Mouse (Mus musculus) mouse trophoblast stem cell (cell line): ENCODE results near the gene Lsm7.
"Not testable (repeated sequence)": the region's sequence is repeated elsewhere in the genome, so short reads cannot be mapped to it uniquely, and the experiment has no call there.

ENCODE experiments used
- in situ Hi-C, 2 experiments: fragments of 300-500 bp; cut with MseI, MboI; formaldehyde crosslinking; loops; 2 replicates in 1 of 2; 3 replicates in 1 of 2; pipeline ENCODE4 v1.15.1; 2025

Gene Lsm7

DNA sequence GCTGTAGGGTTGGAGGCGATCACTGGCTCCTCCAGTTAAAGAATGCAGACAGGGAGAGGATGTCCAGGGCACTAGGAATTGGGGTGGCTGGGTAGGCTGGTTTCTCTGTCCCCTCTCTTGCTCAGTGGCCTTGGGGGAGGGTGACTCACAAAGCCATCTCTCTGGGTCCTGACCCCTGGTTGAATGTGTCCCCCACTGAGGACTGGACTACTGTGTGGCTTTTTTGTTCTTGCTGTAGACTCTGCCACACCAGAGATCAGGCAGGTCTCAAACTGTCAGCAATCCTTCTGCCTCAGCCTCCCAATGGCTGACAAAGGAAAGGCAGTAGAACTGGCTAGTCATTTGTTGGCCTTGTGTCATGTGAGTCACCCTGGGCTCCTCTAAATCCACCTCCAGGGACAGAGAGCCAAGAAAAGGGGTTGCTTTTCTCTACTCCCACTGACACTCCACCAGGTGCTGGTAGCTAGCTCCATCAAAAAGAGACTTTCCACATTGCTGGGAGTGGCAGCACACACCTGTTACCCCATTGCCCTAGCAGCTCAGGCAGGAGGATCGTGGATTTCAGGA lies 16.6 kb downstream of the Lsm7 start:
- in situ Hi-C loops: no loop called here

DNA sequence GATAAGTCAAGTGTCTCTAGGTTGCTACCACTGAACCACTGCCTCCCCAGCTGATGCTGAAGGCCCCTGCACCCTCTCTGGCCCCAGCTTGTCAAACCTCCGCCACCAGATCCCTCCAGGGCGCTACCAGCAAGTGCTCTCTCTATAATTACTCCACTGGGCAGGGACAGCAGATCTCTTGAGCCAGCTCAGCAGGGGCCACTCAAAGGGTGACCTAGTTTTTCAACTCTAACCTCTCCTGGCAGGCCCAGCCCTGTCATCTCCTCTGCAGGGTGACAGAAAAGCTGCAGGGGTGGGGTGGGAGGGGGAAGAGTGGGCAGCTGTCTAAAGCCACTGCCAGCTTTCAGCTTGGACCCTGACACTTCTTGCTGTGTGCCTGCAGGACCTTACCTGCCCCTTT lies 17.2 kb downstream of the Lsm7 start:
- in situ Hi-C loops: no loop called here

DNA sequence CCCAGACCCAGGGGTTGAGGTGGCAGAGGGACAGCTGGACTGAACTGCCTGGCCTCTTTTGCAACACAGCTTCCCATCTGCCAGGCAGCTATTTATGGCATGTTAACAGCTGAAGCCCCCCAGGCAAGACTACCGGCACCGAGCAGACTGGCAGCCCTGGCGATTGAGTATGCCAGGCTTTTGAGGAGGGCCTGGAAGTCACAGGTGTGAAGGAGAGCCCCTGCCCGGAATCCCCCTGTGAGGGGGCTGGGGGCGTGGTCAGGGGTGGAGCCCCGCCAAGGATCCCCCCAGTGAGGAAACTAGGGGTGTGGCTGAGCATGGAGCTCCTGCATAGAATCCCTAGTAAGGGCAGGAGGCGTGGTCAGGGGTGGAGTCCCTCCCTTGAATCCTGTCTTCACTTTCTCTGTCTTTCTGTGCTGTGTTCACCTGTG lies 18.0 kb downstream of the Lsm7 start:
- in situ Hi-C loops: no loop called here

DNA sequence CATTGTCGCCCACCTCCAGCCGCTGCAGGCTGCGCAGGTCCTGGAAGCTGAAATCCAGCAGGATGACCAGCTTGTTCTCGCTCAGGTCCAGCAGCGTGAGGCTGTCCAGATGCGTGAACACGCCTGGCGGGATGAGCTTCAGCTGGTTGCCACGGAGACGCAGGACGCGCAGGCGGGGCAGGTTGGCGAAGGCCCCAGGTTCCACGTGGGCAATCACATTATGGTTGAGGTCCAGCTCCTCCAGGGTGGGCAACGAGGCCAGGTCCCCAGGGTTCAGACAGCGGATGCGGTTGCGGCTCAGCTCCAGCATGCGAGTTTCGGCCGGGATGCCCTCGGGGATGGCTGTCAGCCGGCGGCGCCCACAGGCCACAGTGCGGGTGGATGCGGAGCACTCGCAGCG lies 19.4 kb downstream of the Lsm7 start:
- in situ Hi-C loops: no loop called here

DNA sequence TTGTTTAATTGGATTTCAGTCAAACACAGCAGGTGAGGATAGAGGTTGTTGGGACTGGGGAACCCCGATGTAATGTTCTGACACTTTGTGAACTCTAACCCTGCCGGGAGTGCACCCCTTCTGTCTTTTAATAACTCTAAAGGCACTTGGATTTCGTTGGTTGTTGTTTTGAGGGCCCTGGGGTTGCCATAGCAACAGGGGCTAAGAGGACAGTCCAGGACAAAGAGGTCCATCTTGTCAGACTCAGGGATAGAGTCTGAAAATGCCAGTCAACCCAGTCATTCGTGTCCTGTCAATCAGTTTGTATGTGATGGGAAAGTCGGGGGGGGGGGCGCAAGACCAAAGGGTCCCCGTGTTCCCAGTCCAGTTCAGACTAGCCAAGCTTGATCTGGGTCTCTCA lies 22.2 kb downstream of the Lsm7 start:
- in situ Hi-C loops: no loop called here

DNA sequence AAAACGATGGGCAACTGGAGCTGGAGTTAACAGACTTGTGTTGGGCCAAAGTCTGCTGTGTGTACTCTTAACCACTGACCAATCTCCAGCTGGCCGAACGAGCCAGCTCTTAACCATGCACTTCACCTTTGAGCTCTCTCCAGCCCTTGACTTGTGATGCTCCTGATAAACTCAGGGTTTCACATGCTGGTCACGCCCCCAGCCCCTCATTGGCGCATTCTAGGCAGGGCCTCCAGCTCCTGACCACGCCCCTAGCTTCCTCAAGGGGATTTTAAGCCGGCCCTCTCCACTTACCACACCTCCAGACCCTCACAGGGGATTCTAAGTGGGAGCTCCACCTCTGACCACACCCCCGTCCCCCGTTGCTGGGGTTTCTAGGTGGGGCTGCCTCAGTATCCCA lies 23.9 kb downstream of the Lsm7 start:
- in situ Hi-C loops: no loop called here

DNA sequence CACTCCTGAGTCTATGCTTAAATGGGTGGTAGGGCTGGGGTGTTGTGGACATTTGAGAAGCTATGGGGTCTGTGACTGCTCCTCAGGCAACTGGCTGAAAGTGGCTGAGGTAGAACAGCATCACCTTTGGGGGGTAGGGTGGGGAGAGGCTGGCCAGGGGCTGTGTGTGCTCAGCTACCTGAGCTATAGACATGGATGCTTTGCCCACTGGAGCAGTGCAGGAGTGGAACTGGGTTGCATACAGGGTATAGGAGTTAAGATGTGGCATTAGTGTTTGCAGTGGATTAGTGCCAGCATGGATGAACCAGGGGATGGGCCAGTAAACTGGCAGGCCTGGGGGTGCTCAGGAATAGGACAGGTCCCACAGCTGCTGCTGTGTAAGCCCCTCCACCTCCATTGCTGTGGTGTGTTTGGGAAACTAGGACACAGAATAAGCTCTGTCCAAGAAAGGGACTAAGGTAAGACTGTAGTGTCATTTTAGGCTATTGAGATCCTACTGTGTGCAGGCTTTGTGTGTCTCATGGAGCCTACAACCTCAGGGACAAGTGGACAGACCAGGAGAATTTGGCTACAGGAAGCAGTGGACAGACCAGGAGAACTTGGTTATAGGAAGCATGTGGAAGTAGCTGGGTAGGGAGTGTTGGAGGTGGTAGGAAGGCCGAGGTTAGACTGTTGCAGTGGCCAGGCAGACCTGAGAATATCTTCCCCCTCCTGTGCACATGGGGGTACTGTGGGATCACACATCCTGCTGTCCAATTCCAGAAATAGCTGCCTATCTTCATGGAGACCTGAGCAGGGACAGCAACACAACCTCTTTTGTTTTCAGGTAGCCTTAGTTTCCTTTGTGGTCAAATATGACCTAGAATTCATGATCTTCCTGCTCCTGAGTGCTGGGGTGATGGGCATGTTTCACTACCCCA lies 25.4 kb downstream of the Lsm7 start:
- in situ Hi-C loops: loop anchor here in 1 of 2 experiments (5.0 kb wide), 1 partner anchor 48 kb away; no protein-coding TSS in a partner anchor

DNA sequence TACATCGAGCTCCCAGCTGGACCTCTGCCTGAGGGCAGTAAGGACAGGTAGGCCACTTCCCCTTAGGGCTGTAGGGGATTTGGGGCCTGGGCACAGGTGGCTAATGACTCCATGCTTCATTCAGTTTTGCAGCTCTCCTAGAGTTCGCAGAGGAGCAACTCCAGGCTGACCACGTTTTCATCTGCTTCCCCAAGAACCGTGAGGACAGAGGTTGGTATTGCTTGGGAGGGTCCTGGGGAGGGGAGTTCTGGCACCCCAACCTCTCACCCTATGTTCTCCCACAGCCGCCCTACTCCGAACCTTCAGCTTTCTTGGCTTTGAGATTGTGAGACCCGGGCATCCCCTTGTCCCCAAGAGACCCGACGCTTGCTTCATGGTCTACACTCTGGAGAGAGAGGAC lies 26.4 kb downstream of the Lsm7 start:
- in situ Hi-C loops: loop anchor here in 1 of 2 experiments (5.0 kb wide), 1 partner anchor 49 kb away; no protein-coding TSS in a partner anchor

DNA sequence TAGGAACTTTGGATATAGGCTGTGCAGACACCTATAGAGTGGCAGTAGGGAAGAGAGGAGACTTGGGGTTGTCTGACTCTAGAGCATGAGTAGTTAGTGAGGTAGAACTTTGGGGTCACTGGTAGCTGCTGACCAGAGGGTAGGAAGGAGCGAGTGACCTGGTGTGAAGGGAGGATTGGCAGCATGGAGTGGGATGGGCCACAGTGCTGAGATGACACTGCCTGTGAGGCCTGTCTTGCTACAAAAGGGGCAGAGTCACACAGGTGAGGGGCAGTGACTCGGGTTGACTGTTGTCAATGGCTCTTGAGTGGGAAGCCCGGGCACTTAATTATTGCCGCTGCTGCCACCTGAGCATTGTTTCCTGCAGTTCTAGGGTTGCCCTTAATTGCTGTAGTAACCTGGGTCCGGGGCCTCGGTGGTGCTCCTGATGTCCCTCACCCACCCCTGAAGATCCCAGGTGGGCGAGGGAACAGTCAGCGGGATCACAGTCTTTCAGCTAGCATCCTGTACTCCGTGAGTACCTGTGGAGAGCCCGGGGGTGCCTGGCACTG lies 27.1 kb downstream of the Lsm7 start:
- in situ Hi-C loops: loop anchor here in 1 of 2 experiments (5.0 kb wide), 1 partner anchor 49 kb away; no protein-coding TSS in a partner anchor

DNA sequence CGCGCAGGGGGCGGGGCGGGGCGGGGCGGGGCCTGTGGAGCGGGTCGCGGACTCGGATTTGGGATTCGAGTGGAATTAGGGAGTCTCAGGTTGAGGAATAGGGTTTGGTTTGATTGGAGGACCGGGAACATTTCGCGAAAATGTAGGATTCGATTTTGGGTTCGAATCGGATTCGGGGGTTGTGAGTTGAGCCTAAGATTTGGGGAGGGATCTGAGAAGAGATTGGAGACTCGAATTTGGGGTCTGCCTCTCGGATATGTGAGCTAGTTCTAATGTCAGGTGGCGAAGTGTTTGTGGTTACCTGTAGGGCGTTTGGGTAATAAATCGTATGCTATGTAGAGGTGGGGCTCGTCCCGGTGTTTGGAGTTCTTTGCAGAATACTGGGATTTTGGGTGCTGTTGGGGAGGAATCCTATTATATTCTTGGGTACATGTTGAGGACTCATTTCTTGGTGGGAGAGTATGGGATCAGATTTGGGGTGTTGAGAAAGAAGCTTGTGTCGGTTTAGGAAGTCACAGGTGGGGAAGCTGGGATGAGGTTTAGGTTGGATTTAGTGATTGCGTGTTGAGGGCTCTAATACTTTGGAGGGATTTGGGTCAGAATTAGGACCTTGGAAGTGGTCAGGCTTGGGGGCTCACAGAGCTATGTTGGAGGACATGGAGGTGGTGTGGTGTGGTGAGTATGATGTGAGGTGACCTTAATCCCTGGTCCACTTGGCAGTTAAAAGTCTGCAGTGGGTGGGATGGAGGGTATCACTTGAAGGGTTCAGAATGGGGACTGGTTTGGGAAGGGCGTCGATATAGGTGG lies 27.7 kb downstream of the Lsm7 start:
- in situ Hi-C loops: loop anchor here in 1 of 2 experiments (5.0 kb wide), 1 partner anchor 50 kb away; no protein-coding TSS in a partner anchor

DNA sequence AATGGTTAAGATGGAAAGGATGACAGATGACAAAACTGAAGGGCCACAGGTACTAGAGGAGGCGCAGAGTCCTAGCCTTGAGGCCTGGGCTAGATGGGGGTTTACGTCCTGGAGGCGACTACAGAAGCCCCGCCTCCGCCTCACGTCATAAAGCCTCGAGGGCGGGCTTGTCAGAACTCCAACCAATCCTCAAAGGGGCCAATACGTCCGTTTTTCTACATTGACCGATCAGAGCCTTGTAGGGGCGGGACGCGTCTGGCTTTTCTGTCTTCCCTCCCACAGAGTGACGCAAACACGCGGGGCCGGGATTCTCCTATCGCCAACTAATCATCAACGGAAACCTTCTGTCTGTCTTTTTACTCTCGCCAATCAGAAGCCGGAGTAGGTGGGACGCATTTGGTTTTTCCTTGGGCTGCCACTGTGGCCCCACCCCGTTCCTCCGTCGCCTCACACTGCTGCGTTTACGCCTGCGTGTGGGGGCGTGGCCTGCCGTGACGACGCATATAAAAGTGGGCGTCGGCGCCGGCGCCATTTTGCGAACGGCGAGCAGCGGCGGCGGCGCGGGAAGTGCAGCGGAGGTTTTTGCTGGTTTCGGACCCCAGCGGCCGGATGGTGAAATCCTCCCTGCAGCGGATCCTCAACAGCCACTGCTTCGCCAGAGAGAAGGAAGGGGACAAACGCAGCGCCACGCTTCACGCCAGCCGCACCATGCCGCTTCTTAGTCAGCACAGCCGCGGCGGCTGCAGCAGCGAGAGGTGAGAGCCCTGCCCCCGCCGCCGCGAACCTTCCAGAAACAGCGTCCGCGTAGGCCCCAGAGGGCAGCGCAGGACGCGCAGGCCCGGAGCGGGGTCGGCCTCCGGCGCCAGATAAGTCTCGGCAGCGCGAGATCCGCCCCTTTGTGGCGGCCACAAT lies 28.6 kb downstream of the Lsm7 start, which contains the start of gene Oaz1:
Gene Oaz1 (plus strand): TSS at position 506 of the 912 bp plus-strand sequence.
- in situ Hi-C loops: loop anchor here in 1 of 2 experiments (5.0 kb wide), 1 partner anchor 51 kb away; no protein-coding TSS in a partner anchor

DNA sequence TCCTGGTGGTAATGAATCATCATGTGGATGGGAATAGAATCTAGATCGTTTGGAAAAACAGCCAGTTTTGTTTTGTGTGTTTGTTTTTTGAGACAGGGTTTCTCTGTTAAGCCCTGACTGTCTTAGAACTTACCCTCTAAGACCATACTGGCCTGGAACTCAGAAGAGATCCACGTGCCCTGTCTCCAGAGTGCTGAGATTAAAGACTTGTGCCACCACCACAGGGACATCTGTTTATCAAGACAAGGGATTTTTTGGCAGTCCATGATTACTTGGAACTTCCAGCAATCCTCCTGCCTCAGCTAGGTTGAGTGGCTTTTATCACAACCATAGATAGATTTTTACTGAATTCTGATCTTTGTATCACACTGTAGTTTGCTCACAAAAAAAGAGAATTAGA lies 30.2 kb downstream of the Lsm7 start:
- in situ Hi-C loops: loop anchor here (5.0 kb wide), 2 partner anchors 52 to 57 kb away; no protein-coding TSS in a partner anchor

DNA sequence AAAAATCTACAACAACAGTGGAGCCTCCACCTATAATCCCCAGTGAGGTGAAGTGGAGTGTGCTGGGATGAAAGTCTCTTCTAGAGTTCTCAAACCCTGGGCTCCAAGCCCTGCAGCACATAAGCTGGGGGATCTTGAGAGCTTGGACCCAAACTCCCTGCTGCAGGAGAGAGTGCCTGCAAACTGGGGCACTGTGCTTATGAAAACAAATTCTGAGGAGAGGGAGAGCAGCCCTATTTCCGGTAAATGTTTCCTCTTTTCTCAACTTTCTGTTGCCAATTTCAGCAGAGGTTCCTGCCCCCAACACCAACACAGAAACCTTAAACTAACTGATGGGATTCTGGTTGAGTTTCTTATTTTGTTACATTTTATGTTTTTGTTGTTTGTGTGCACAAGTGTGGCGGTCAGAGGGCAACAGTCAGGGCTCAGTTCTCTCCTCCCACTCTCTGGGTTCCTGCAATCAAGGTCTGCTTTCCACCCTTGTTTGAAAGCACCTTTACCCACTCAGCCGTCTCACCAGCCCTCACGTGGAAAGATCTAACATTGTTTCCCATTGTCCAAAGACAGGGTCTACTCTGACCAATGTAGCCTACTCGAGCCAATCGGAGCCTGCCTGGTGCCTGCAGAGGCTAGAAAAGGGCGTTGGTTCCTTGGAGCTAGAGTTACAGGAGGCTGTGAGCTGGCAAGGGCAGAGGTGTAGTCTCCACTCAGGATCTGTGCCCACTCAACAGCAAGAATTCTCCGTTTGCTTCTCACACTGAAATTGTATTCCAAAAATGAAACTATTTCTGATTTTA lies 31.0 kb downstream of the Lsm7 start:
- in situ Hi-C loops: loop anchor here in 1 of 2 experiments (5.0 kb wide), 1 partner anchor 58 kb away; no protein-coding TSS in a partner anchor

DNA sequence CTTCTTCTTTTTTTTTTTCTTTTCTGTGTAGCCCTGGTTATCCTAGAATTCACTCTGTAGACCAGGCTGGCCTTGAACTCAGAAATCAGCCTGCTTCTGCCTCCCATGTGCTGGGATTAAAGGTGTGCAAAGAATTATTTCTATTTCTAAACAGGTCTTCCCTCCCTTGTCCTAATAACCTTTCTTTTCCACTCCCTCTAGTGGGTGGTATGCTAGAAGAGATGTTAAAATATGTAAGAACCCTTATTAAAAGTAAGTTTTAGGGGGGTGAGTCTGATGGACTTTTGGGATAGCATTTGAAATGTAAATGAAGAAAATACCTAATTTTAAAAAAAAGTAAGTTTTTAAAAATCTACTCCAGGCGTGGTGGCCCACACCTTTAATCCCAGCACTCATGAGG lies 31.7 kb downstream of the Lsm7 start:
- in situ Hi-C loops: loop anchor here in 1 of 2 experiments (5.0 kb wide), 1 partner anchor 59 kb away; no protein-coding TSS in a partner anchor

DNA sequence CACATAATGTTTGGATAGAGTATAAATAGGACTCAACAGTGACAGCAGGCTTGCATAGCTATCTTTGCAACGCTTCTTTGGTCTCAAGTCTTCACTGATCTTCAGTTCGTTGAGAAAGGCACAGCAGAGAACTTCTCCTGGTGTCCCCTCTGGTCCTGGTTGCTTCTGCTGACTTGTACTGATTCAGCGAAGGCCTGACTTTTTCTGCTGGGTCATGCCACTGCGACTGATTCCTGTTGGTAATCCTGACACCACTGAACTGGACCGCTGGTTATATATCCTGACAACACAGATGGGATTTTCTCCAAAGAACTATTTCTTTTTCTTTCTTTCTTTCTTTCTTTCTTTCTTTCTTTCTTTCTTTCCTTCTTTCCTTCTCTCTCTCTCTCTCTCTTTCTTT lies 32.5 kb downstream of the Lsm7 start:
- in situ Hi-C loops: loop anchor here in 1 of 2 experiments (5.0 kb wide), 1 partner anchor 60 kb away; no protein-coding TSS in a partner anchor

DNA sequence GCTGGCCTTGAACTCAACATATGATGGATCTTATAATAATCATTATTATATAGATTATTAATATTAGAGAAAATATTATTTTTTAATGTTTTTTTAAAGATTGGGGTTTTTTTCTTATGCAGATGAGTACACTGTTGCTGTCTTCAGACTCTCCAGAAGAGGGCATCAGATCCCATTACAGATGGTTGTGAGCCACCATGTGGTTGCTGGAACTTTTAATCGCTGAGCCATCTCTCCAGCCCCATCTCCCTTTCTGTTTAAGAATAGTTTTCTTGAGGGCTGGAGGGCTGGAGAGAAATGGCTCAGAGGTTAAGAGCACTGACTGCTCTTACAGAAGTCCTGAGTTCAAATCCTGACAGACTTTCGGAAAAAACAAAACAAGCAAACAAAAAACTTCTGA lies 33.0 kb downstream of the Lsm7 start:
- in situ Hi-C loops: loop anchor here in 1 of 2 experiments (5.0 kb wide), 1 partner anchor 60 kb away; no protein-coding TSS in a partner anchor

DNA sequence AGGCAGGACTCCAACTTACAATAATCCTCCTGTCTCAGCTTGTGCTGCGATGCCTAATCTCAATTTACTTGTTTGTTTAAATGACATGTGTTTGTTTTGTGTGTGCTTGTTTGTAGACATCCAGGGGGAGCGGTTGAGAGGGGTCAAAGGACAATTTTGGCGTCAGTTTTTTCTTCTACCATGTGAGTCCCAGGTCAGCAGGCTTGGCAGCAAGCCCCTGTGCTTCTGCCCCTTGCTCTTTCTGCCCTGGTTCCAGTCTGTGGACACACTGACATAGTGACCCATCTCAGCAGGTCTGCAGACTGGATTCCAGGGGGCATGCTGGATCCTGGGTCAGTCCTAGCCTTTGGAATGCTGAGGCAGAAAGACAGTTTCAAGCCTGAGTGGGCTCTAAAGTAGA lies 35.6 kb downstream of the Lsm7 start:
- in situ Hi-C loops: no loop called here

DNA sequence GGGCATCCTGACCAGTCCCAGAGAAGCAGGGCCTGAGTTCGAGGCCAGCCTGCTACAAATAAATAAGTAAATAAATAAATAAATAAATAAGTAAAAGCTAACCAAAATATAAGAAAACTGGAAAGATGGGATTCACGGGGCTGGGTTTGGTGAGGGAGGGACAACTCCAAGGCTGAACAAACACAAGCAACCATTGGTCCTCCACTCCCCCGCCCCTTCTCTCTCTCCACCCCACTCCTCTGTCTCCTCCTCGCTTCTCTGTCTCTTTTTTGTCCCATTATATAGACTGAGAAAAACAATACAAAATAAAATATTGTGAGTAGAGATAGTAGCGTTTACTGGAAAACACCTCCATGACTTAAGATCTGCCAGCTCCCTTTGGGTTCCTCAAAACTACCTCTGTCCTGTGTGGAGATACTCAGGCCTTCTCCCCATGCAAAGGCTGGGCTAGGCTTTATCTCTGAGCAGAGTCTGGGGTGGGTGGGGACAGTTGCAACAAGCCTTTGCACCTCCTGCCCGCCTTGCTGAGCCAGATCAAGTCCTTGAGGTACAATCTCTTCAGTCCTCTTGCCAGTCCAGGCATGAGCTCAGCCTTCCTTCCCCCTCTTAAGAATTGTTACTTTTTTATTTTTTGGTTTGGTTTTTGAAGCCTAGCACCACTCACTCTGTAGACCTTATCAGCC lies 36.3 kb downstream of the Lsm7 start:
- in situ Hi-C loops: no loop called here

DNA sequence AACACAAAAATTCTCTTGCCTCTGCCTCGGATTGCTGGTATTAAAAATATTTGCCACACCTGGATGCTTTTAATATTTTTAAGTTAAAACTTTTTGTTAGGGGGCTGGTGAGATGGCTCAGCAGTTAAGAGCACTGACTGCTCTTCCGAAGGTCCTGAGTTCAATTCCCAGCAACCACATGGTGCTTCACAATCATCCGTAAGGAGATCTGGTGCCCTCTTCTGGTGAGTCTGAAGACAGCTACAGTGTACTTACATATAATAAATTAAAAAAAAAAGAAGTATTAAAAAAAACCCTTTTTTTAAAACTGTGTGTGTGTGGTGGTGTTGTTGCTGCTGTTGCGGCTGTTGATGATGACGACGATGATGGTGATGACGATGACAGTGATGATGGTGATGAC lies 37.1 kb downstream of the Lsm7 start:
- in situ Hi-C loops: not testable (repeated sequence)
